Mouse (Mus musculus) spleen, postnatal 4 days (tissue): ENCODE results near the gene Ofd1.

Experiments
- DNase-seq, 2 experiments: peaks; one replicate each; pipeline ENCODE4 v3.0.0; 2022; ENCODE audit warnings: low spot score in 2 of 2

Gene Ofd1

DNA sequence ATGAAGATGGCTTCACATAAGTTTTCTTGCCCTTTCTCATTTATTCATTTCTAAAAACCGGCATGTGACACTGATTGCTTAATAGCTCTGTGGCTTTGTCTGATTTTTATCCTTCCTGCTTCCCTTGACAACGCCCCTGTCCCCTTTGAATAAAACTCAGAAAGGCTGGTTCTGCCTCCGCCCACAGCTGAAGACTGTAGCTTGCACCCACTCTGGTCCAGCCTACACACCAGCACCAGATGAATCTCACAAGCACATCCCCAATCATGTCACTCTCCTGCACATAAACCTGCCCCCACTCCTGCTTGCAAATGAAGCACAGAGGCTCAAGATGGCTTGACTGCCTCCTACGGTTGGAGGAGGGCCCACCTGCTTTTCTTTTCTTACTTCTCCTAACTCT is 80.0 kb downstream of the Ofd1 start:
- DNase-seq = no peak

DNA sequence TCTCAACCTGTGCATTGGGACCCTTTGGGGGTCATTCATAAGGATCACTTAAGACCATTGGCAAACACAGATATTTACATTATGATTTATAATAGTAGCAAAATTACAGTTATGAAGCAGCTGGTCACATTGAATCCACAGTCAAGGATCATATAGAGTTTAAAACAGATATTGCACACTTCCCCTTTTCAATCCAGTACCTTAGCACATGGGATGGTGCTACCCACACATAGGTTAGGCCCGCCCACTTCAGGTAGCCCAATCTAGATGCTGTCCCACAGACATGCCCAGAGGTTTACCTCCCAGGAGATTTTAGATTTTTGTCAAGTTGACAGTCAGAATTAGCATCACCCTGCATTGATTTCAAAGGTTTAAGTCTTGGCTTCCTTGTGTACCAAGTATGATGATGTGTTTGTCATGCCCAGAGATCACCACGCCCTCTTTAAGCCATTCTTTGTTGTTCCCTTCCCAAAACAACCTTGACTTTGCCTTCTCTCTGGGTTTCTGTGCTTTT is 80.5 kb downstream of the Ofd1 start:
- no peak for DNase-seq

DNA sequence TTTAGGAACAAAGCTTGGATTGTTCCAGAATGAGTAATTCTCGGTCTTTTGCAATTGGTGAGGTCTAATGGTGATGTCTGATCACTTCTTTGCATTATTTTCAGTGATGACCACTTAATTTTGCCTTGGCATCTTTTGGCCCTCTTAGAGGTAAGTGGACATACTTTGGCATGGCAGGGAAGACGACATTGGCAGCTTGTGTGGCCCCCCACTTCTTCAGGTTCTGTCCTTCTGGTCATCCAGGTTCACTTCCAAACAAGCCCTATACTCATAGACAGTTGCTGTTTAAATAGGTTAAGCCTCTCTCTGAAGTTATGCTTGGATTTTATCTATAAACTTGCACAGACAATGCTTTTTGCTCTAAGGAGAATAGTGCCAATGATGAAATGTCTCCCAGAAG is 81.5 kb downstream of the Ofd1 start:
- DNase-seq = no peak

DNA sequence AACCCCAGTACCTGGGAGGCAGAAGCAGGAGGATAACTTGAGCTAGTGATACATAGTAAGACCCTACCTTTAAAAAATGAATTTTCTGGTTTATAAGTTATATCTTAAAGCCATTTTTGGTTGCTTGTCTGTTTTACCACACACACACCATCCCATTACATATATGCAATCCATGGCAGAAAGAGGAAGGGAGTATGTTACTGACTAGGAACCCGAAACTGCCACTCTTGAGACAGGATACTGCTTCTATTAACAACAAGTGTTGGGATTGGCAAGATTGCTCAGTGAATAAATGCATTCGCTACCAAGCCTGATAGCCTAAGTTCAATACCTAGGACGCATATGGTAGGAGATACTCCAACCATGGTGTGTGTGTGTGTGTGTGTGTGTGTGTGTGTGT is 84.2 kb downstream of the Ofd1 start:
- no peak for DNase-seq

DNA sequence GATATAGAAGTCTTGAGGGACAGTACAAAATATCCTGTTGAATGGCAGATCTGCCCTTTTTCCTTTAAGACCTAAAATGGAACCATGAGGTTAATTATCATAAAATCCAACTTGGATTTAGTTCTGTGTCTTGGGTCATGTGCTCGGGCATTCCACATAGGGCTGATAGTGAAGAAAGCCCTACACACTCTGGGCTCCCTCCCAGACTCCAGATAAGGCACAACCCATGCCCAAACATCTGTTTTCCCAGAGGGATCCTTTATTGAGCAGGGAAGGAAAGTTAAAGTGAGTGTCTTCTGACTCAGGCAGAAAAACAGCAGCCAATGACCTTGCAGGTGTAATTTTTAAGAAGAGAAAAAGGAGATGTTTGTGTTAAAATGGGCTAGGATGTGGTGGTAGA is 85.6 kb downstream of the Ofd1 start:
- DNase-seq = no peak

DNA sequence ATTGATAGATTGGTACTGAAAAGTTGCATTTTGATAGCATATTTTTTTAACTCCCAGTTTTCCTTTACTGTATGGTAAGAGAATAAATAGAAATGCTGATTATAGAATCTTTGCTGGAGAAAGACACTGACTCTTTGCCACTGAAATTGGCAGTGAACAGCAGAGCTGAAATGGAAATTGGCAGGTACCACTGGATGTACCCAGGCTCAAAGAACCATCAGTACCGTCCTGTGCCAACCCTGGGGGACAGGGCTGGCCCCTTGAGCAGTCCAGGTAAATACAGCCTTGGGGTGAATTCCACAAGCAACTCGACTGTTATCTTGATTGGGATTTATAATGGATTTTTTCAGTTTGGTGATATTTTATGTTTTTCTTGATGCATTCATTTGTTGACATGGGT is 87.1 kb downstream of the Ofd1 start:
- no peak for DNase-seq

DNA sequence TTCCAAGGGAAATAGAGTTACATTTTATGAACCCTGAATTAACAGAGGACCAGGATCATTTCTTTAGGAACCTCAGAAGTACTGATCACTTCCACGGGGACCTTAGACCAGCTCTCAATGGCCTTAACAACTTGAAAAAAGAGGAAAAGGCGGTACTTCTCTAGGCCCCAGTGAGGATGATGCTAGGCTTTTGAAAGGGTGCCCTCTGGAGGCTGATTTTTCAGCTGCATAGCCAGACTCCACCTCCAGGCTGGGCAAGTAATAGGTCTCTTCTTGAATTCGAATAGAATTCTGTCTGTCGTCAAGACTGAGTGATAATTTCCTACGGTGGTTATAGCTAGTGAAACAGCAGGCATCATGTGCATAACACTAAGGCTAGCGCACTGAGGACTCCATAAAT is 88.7 kb downstream of the Ofd1 start:
- peak; percentile 30 to 68 for DNase-seq

DNA sequence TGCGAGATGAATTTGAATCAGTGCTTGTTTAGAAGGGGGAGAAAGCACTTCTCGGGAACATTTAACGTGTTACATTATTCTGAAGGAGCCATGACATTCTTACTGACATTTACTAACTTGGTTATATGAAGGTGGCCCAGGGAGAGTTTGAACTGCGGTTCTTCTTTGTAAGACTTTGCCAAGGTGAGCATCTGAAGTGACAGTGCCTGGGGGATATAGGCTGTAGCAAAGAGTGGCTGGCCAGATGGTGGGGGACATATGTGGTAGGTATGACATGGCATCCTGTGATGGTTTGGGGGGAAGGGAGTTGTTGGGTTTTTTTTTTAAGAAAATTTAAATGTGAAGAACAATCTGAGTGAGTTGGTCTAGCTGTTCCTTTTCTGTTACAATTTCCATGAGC is 91.9 kb downstream of the Ofd1 start:
- DNase-seq = no peak

DNA sequence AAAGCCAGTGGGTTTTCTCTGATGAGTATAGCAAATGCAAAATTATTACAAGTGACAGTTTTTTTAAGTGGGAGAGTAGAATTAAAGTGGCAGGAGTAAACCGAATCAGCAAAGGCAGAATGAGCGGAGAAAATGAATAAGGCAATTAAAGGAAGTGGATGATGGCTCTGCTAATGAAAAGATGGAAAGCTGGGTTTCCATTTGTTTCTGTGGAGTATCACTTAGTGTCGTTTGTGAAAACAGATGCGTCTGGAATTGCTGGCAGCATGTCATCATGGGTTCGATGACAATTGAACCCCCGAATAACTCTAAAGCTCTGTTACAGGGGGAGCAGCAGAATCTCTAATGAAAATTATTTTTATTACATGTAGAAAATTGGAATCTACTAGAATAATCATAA is 92.4 kb downstream of the Ofd1 start:
- no peak for DNase-seq

DNA sequence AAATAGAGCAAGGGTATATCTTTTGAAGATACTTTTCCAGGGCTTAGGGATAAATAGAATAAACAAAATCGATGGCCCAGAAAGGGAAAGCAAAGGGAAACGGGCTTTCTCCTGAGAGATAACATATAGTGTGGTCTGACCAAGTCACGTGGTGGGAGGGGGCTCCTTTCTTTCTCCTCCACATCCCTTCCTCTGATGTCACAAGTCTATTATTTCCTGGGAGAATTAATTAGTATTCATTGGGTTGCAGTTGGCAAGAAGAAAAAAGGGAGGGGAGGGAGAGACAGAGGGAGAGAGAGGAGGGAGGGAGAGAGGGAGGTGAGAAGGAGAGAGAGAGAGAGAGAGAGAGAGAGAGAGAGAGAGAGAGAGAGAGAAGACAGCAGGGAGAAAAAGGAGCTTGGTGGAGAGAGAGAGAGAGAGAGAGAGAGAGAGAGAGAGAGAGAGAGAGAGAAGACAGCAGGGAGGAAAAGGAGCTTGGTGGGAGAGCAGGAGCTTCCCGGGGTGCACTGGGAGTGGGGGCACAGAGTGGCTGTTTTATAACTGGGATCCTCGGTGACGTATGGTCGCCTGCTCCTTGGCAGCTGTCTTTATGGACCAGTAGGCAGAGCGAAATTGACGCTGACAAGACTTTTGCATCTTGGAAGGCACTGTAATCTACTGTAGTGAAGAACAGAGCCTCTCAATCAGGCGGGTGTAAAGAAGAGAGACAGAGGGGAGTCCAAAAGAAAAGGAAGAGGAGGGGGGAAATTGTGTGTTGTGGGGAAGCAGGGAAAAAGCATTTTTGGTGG is 96.1 kb downstream of the Ofd1 start:
- DNase-seq = no peak

DNA sequence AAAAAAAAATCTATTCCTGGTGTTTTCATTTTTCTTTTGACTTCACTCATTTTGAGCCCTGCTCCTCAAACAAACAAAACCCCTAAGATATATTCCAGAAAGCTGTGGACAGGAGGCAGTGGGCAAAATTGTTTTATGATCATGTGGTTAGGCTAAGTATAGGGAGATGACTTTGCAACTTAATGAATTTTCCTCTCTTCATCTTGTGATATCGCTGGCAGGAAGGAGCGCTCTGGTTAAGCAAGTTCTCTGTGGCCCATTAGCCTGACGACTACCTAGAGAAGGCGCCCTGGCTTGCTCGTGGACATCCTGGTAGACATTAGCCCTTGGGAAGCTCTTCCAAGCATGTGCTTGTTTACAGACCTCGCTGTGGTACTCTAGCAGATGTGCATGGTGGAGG is 98.7 kb downstream of the Ofd1 start:
- DNase-seq = no peak
